8 mouse cellular contexts compared by ENCODE assay signal in the genomic region with DNA sequence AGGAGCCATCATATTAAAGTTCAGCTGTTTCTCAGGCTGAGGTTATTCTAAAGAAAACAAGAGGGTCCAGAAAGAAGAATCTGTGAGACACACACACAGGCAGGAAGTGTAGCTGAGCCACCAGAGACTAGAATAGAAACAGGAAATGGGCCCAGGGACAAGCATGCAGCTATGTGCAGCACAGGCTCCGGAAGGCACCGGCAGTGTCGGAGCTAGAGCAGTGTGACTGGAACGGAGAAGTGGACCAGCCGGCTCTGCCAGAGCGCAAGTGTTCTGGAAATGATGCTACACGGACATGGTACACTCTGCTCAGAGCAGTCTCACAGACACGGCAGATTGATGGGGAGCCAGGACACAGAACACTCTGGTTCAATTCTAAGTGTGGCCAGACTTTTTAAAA. TPM values are rescaled to one million over a fixed set of nuclear protein-coding genes. Genes with fewer than 3 reads are reported as not detected.
DNase-seq lines count a peak whose midpoint lies in the region; ATAC-seq lines count a peak whose summit lies in the region.

No protein-coding gene starts in this region.

- ATAC-seq in midbrain, embryonic 16.5 days, result no peak
- no peak for ATAC-seq in midbrain, embryonic 11.5 days (ENCODE audit: low FRiP score)
- ATAC-seq in limb, embryonic 15.5 days (ENCODE audit: insufficient number of reproducible peaks, low FRiP score, low TSS enrichment, low read depth), result no peak
- no peak for ATAC-seq in neural tube, embryonic 14.5 days (ENCODE audit: low read depth)

- no peak overlapping the region for H3K4me2 ChIP-seq in midbrain, embryonic 16.5 days (ENCODE audit: low read length)
- no peak overlapping the region for H3K4me2 ChIP-seq in midbrain, embryonic 11.5 days
- no peak overlapping the region for H3K4me2 ChIP-seq in limb, embryonic 15.5 days
- no peak overlapping the region for H3K4me2 ChIP-seq in neural tube, embryonic 14.5 days (ENCODE audit: low read depth, low read length)

- peaks cover 7% of the 10 kb centered on the region for H3K36me3 ChIP-seq in midbrain, embryonic 16.5 days (ENCODE audit: control insufficient read depth, insufficient read depth, low read length)
- H3K36me3 ChIP-seq in midbrain, embryonic 11.5 days (ENCODE audit: control insufficient read depth, insufficient read depth, low read length), result peaks cover 3% of the 10 kb centered on the region; the same call in 1 of the 2 replicates
- H3K36me3 ChIP-seq in limb, embryonic 15.5 days, result peaks cover 44% of the 10 kb centered on the region
- no peaks in the 10 kb centered on the region for H3K36me3 ChIP-seq in neural tube, embryonic 14.5 days (ENCODE audit: control insufficient read depth, insufficient read depth, low read length)

- 78% methylated on average over 8 of the region's 8 CpGs for WGBS in midbrain, embryonic 16.5 days
- 84% methylated on average over 8 of the region's 8 CpGs for WGBS in midbrain, embryonic 11.5 days
- WGBS in limb, embryonic 15.5 days, result 38% methylated on average over 8 of the region's 8 CpGs
- 69% methylated on average over 8 of the region's 8 CpGs for WGBS in neural tube, embryonic 14.5 days

- H3K4me1 ChIP-seq in midbrain, embryonic 16.5 days (ENCODE audit: control insufficient read depth, insufficient read depth, low read length), result 0 out of 2 replicates have a peak, but pooled peaks cover 4% of the 10 kb centered on the region
- peaks cover 6% of the 10 kb centered on the region; the same call in 1 of the 2 replicates for H3K4me1 ChIP-seq in midbrain, embryonic 11.5 days (ENCODE audit: control insufficient read depth, insufficient read depth, low read length)
- H3K4me1 ChIP-seq in limb, embryonic 15.5 days, result peaks cover 20% of the 10 kb centered on the region
- H3K4me1 ChIP-seq in neural tube, embryonic 14.5 days (ENCODE audit: control insufficient read depth, insufficient read depth, low read length), result peaks cover 6% of the 10 kb centered on the region; the same call in 1 of the 2 replicates

- H3K9ac ChIP-seq in midbrain, embryonic 16.5 days (ENCODE audit: low read depth, low read length), result no peak overlapping the region
- H3K9ac ChIP-seq in midbrain, embryonic 11.5 days (ENCODE audit: low read length), result no peak overlapping the region
- no peak overlapping the region for H3K9ac ChIP-seq in limb, embryonic 15.5 days
- H3K9ac ChIP-seq in neural tube, embryonic 14.5 days (replicated peaks; ENCODE audit: low read depth, low read length), result no peak overlapping the region

- no peak overlapping the region for H3K4me3 ChIP-seq in midbrain, embryonic 16.5 days (ENCODE audit: low read depth, low read length)
- no peak overlapping the region for H3K4me3 ChIP-seq in midbrain, embryonic 11.5 days (ENCODE audit: low read depth, low read length)
- no peak overlapping the region for H3K4me3 ChIP-seq in limb, embryonic 15.5 days
- no peak overlapping the region for H3K4me3 ChIP-seq in neural tube, embryonic 14.5 days (ENCODE audit: low read depth, low read length)

- H3K9me3 ChIP-seq in midbrain, embryonic 16.5 days (replicated peaks; ENCODE audit: control insufficient read depth, low read length, poor library complexity, severe bottlenecking), result no peaks in the 10 kb centered on the region
- no peaks in the 10 kb centered on the region for H3K9me3 ChIP-seq in midbrain, embryonic 11.5 days (ENCODE audit: control insufficient read depth, low read length)
- H3K9me3 ChIP-seq in limb, embryonic 15.5 days, result no peaks in the 10 kb centered on the region
- H3K9me3 ChIP-seq in neural tube, embryonic 14.5 days (ENCODE audit: control insufficient read depth, low read length), result no peaks in the 10 kb centered on the region

- no peaks in the 10 kb centered on the region for H3K27me3 ChIP-seq in midbrain, embryonic 16.5 days (ENCODE audit: control insufficient read depth, insufficient read depth, low read depth, low read length)
- H3K27me3 ChIP-seq in midbrain, embryonic 11.5 days (ENCODE audit: control insufficient read depth, insufficient read depth, low read length), result no peaks in the 10 kb centered on the region
- no peaks in the 10 kb centered on the region for H3K27me3 ChIP-seq in limb, embryonic 15.5 days
- no peaks in the 10 kb centered on the region for H3K27me3 ChIP-seq in neural tube, embryonic 14.5 days (ENCODE audit: control insufficient read depth, insufficient read depth, low read length)

- 0 out of 2 replicates have a peak overlapping the region, but pooled peaks have one; percentile 47 for H3K27ac ChIP-seq in midbrain, embryonic 16.5 days (ENCODE audit: low read length)
- H3K27ac ChIP-seq in midbrain, embryonic 11.5 days (ENCODE audit: low read depth, low read length), result no peak overlapping the region
- peak overlapping the region; percentile 68 for H3K27ac ChIP-seq in limb, embryonic 15.5 days
- peak overlapping the region; percentile 45; the same call in 1 of the 2 replicates for H3K27ac ChIP-seq in neural tube, embryonic 14.5 days (ENCODE audit: low read depth, low read length)

- no peak for DNase-seq in midbrain, embryonic 11.5 days (ENCODE audit: low spot score, missing footprints)
- DNase-seq in cerebellum, adult 8-10 months, result peak; percentile 58
- DNase-seq in gastrocnemius, postnatal 4 days (ENCODE audit: low spot score in 2 of 2), result peak; percentile 28 to 50
- DNase-seq in kidney, adult 11 months, result peak; percentile 79
- peak; percentile 77 to 84 for DNase-seq in thymus, postnatal 36 days

RNA-seq across cellular contexts. Expression of gene Pigv, which starts 34.5 kb away (rescaled TPM):
- 14.7 and 18.5 TPM in 2 replicates for polyA plus RNA-seq in midbrain, embryonic 16.5 days (2015; fragmentation: Nextera tagmentation; extraction: Ambion mirVana)
- 9.6 and 12.4 TPM in 2 replicates for polyA plus RNA-seq in midbrain, embryonic 11.5 days (2014; fragmentation: Nextera tagmentation; extraction: Ambion mirVana)
- 10 to 100 TPM; 11.3 to 11.7 TPM for total RNA-seq in gastrocnemius, postnatal 4 days (2021)
- 14.6 and 15.3 TPM in 2 replicates for polyA plus RNA-seq in limb, embryonic 15.5 days (2015; fragmentation: Nextera tagmentation; extraction: Ambion mirVana)
- polyA plus RNA-seq in neural tube, embryonic 14.5 days (2014; fragmentation: Nextera tagmentation; extraction: Ambion mirVana), result 10.9 and 13.0 TPM in 2 replicates

RNA-seq across cellular contexts. Expression of gene Arid1a, which starts 49.6 kb away (rescaled TPM):
- 28.7 and 36.1 TPM in 2 replicates for polyA plus RNA-seq in midbrain, embryonic 16.5 days (2015; fragmentation: Nextera tagmentation; extraction: Ambion mirVana)
- 39.1 and 39.2 TPM in 2 replicates for polyA plus RNA-seq in midbrain, embryonic 11.5 days (2014; fragmentation: Nextera tagmentation; extraction: Ambion mirVana)
- 10 to 100 TPM; 55.0 to 55.5 TPM for total RNA-seq in gastrocnemius, postnatal 4 days (2021)
- 21.7 and 24.2 TPM in 2 replicates for polyA plus RNA-seq in limb, embryonic 15.5 days (2015; fragmentation: Nextera tagmentation; extraction: Ambion mirVana)
- polyA plus RNA-seq in neural tube, embryonic 14.5 days (2014; fragmentation: Nextera tagmentation; extraction: Ambion mirVana), result 40.6 and 45.6 TPM in 2 replicates

RNA-seq across cellular contexts. Expression of gene Zdhhc18, which starts 57.0 kb away (rescaled TPM):
- 3.5 and 4.7 TPM in 2 replicates for polyA plus RNA-seq in midbrain, embryonic 16.5 days (2015; fragmentation: Nextera tagmentation; extraction: Ambion mirVana)
- polyA plus RNA-seq in midbrain, embryonic 11.5 days (2014; fragmentation: Nextera tagmentation; extraction: Ambion mirVana), result 1.8 and 3.5 TPM in 2 replicates
- 10 to 100 TPM; 20.8 to 23.7 TPM for total RNA-seq in gastrocnemius, postnatal 4 days (2021)
- 2.9 and 3.6 TPM in 2 replicates for polyA plus RNA-seq in limb, embryonic 15.5 days (2015; fragmentation: Nextera tagmentation; extraction: Ambion mirVana)
- polyA plus RNA-seq in neural tube, embryonic 14.5 days (2014; fragmentation: Nextera tagmentation; extraction: Ambion mirVana), result 4.3 and 6.1 TPM in 2 replicates
